Mouse (Mus musculus): Measurements from ENCODE around the gene Hdac10. TPM values are rescaled to one million over a fixed set of nuclear protein-coding genes. Genes with fewer than 3 reads are reported as not detected.

Hdac10 gene
- polyA plus RNA-seq, 1 experiment: 4.6 TPM

GRCm38 (mm10) chr15:89084826-89085225, 43.7 kb downstream of the Hdac10 start:
- Histone ChIP-seq H3K27ac (replicated peaks; ENCODE audit: low read depth, low read length) (no peak overlapping the region), H3K4me3 (ENCODE audit: insufficient read depth, low read depth, low read length) (no peak overlapping the region), H3K4me1 (ENCODE audit: control insufficient read depth, insufficient read depth, insufficient read length, low read length) (peaks cover 4% of the 10 kb centered on the region; the same call in 1 of the 2 replicates)

- no peak overlapping the region for H3K27ac ChIP-seq (replicated peaks; ENCODE audit: low read depth, low read length)
- H3K4me3 ChIP-seq (ENCODE audit: insufficient read depth, low read depth, low read length): no peak overlapping the region
- H3K4me1 ChIP-seq (ENCODE audit: control insufficient read depth, insufficient read depth, insufficient read length, low read length): no peaks in the 10 kb centered on the region
Measured at GRCm38 (mm10) chr15:89083906-89084305, 44.6 kb downstream of the Hdac10 start.

DNA sequence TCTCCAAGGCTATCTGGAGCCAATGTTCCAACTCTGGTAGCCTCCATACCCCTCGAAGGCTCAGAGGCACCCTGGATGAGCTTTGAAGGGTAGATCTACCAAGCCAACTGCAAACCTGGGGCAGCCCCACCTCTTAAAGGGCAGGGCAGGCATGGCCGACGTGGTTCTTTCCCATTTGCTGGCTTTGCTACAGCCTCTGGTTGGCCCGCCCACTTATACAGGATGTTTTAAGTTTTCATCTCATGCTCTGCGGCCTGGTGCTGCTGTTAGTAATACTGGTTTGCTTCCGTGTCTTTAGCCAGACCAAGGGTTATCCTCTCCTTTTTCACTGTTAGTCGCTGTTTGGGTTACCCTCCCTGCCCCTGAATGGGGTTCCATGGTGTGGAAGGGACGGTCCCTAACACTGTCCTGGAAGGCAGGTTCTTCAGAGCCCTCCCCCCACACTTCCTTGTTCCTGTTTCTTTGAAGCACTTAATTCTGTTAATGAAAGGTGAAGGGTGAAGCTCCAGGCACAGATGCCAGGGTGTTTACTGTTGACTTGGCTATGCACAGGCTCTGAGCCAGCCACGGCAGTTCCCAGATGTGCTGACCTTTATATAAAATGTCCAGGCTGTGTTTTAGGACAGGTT, 50.2 kb downstream of the Hdac10 start:
- Histone ChIP-seq H3K4me1 (ENCODE audit: control insufficient read depth, insufficient read depth, insufficient read length, low read length) (peaks cover 19% of the 10 kb centered on the region), H3K4me3 (ENCODE audit: insufficient read depth, low read depth, low read length) (peak overlapping the region; percentile 35), H3K27ac (replicated peaks; ENCODE audit: low read depth, low read length) (peak overlapping the region; percentile 40)

DNA sequence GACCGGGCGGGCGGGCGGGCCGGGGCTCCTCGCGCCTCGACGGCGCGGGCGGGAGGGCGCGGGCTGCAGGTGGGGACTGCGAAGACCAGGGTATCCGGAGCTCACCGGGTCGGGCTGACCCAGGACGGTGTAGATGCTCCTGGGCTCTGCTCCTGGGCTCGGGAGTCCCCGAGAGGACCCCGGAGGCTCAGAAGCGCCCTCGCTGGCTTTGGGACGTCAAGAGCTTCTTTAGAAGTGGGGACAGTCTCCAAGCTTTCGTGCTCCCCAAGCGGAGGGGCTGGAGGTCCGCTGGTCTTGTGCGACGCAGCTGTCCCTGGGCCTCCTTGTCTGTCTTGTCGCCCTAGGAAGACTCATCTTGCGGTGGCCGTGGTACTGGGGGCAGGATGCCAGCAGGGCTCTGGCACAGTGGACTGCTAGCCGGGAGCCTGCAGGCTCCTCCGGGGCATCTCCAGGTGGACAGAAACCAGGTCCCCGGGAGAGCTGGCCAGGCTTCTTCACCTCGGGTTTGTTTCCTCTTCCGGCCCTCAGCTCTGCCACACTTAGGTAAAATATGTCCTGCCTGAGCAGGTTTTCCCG, 52.3 kb downstream of the Hdac10 start:
- H3K4me1 ChIP-seq (ENCODE audit: control insufficient read depth, insufficient read depth, insufficient read length, low read length): peaks cover 19% of the 10 kb centered on the region
- peak overlapping the region; percentile 86 for H3K4me3 ChIP-seq (ENCODE audit: insufficient read depth, low read depth, low read length)
- peak overlapping the region; percentile 32 for H3K27ac ChIP-seq (replicated peaks; ENCODE audit: low read depth, low read length)

- peak overlapping the region; percentile 90 for H3K4me3 ChIP-seq (ENCODE audit: insufficient read depth, low read depth, low read length)
Measured at GRCm38 (mm10) chr15:89075478-89076147, 52.9 kb downstream of the Hdac10 start.

DNA sequence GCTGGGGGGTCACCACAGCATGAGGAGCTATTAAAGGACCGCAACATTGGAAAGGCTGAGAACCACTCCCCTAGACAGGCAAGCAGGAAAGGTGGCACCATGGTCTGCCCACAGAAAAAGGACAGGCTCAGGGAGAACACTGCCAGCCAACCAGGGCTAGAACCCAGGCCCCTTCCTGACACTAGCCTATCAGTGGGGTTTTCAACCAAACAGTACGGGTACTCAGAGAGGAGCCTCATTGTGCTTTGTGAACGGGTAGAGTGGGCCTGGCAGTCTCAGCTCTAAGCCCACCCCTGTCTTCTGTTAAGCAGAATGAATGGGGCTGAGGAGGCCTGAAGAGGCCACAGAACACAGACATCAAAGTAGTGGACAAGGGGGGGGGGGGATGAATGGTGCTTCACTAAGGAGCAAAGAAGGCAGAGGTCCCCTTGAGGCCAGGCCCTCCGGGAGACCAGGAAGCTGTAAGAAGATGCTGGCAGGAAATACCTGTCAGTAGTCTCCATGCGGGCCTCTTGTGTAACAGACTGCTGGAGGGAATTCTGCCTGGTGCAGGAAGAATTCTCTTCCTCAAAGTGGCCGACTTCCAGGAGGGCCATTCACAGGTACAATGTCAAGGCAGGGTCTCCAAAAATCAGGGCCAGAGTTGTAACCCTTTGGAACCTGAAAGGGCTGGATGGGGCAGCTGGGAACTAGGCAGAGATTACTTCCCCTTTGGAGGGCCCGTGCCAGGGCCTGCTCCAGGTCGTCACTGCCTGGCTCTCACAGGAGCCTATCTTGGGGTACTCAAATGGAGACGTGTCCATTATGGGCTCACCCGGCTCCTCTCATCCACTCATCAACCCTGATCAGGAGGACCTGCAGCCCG, 53.7 kb downstream of the Hdac10 start, which contains the start of gene Trabd:
Trabd (plus strand) TSS at position 512 of the 865 bp plus-strand sequence.
- peaks cover 19% of the 10 kb centered on the region for H3K4me1 ChIP-seq (ENCODE audit: control insufficient read depth, insufficient read depth, insufficient read length, low read length)
- H3K4me3 ChIP-seq (ENCODE audit: insufficient read depth, low read depth, low read length): peak within 1 kb of the TSS; percentile 90

More at GRCm38 (mm10) chr15:89075478-89076147, 52.9 kb downstream of the Hdac10 start:
- Histone ChIP-seq H3K27ac (replicated peaks; ENCODE audit: low read depth, low read length) (peak overlapping the region; percentile 91), H3K4me1 (ENCODE audit: control insufficient read depth, insufficient read depth, insufficient read length, low read length) (peaks cover 19% of the 10 kb centered on the region)

DNA sequence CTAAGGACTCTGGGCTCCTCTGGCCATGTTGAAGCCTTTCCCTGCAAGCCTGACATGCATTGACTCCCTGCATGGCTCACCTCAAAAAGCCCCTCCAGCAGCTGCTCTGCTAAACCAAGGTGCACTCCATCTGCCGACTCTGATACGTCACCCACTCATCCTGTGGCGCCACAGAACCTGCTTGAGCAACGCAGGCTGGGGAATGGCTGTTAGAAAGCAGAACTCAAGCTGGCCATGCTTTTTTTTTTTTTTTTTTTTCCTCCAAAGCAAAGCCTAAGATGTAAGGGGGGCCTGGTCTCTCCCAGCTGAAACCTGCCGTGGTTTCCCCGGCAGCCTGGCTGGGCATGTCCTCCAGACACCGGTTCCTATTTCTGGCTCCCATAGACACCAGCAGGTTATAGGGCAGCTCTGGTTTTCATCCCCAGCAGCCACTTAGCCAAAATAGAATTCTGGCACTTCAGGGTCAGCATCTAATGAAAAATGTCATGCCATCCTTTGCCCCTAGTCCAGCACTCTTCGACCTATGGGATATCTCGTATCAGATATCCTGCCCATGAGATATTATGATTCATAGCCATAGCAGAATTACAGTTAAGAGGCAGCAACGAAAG, 54.4 kb downstream of the Hdac10 start:
- Histone ChIP-seq H3K27ac (replicated peaks; ENCODE audit: low read depth, low read length) (no peak overlapping the region), H3K4me3 (ENCODE audit: insufficient read depth, low read depth, low read length) (0 out of 2 replicates have a peak overlapping the region, but pooled peaks have one; percentile 90), H3K4me1 (ENCODE audit: control insufficient read depth, insufficient read depth, insufficient read length, low read length) (peaks cover 19% of the 10 kb centered on the region)

More for the DNA sequence above, 53.7 kb downstream of the Hdac10 start, which contains the start of gene Trabd:
- H3K27ac ChIP-seq (replicated peaks; ENCODE audit: low read depth, low read length): peak within 1 kb of the TSS; percentile 91

Other genes starting within 250 kb of the Hdac10 start
- not detected in 2 replicates for gene Ttll8, start 174.3 kb downstream of the Hdac10 start, polyA plus RNA-seq (2012; ENCODE audit: insufficient read depth, insufficient read length, missing spikeins)
- gene Mlc1, start 149.7 kb downstream of the Hdac10 start, polyA plus RNA-seq (2012; ENCODE audit: insufficient read depth, insufficient read length, missing spikeins): not detected in 2 replicates
- not detected in 2 replicates for gene Mov10l1, start 145.8 kb downstream of the Hdac10 start, polyA plus RNA-seq (2012; ENCODE audit: insufficient read depth, insufficient read length, missing spikeins)
- gene Panx2, start 69.0 kb downstream of the Hdac10 start, polyA plus RNA-seq (2012; ENCODE audit: insufficient read depth, insufficient read length, missing spikeins): not detected in 2 replicates
- 20.4 and 23.3 TPM in 2 replicates for gene Trabd, start 53.6 kb downstream of the Hdac10 start, polyA plus RNA-seq (2012; ENCODE audit: insufficient read depth, insufficient read length, missing spikeins)
- 26.1 and 34.7 TPM in 2 replicates for gene Selenoo, start 39.6 kb downstream of the Hdac10 start, polyA plus RNA-seq (2012; ENCODE audit: insufficient read depth, insufficient read length, missing spikeins)
- 3.9 and 6.1 TPM in 2 replicates for gene Tubgcp6, start 5.6 kb downstream of the Hdac10 start, polyA plus RNA-seq (2012; ENCODE audit: insufficient read depth, insufficient read length, missing spikeins)
- 6.6 and 7.5 TPM in 2 replicates for gene Mapk12, start 12.0 kb upstream of the Hdac10 start, polyA plus RNA-seq (2012; ENCODE audit: insufficient read depth, insufficient read length, missing spikeins)
- 1.1 and 2.5 TPM in 2 replicates for gene Mapk11, start 20.9 kb upstream of the Hdac10 start, polyA plus RNA-seq (2012; ENCODE audit: insufficient read depth, insufficient read length, missing spikeins)
- gene Plxnb2, start 52.1 kb upstream of the Hdac10 start, polyA plus RNA-seq (2012; ENCODE audit: insufficient read depth, insufficient read length, missing spikeins): 5.4 and 7.5 TPM in 2 replicates
- gene Dennd6b, start 67.8 kb upstream of the Hdac10 start, polyA plus RNA-seq (2012; ENCODE audit: insufficient read depth, insufficient read length, missing spikeins): 1.8 and 2.2 TPM in 2 replicates
- gene Ppp6r2, start 82.9 kb upstream of the Hdac10 start, polyA plus RNA-seq (2012; ENCODE audit: insufficient read depth, insufficient read length, missing spikeins): 23.0 and 25.7 TPM in 2 replicates
- gene Sbf1, start 186.6 kb upstream of the Hdac10 start, polyA plus RNA-seq (2012; ENCODE audit: insufficient read depth, insufficient read length, missing spikeins): 23.6 and 24.4 TPM in 2 replicates
- not detected in 2 replicates for gene Adm2, start 194.0 kb upstream of the Hdac10 start, polyA plus RNA-seq (2012; ENCODE audit: insufficient read depth, insufficient read length, missing spikeins)
- gene Miox, start 205.7 kb upstream of the Hdac10 start, polyA plus RNA-seq (2012; ENCODE audit: insufficient read depth, insufficient read length, missing spikeins): not detected in 2 replicates
- gene Lmf2, start 227.0 kb upstream of the Hdac10 start, polyA plus RNA-seq (2012; ENCODE audit: insufficient read depth, insufficient read length, missing spikeins): 10.6 and 12.7 TPM in 2 replicates
- gene Ncaph2, start 227.0 kb upstream of the Hdac10 start, polyA plus RNA-seq (2012; ENCODE audit: insufficient read depth, insufficient read length, missing spikeins): 59.3 and 60.2 TPM in 2 replicates
- gene Sco2, start 245.1 kb upstream of the Hdac10 start, polyA plus RNA-seq (2012; ENCODE audit: insufficient read depth, insufficient read length, missing spikeins): 22.7 and 24.0 TPM in 2 replicates
- 0.55 TPM in 1 of 2 replicates, not detected in the other for gene Tymp, start 248.3 kb upstream of the Hdac10 start, polyA plus RNA-seq (2012; ENCODE audit: insufficient read depth, insufficient read length, missing spikeins)

All from brown adipose tissue, adult 24 weeks (tissue).